Mouse (Mus musculus) lung, embryonic 15.5 days (tissue): ENCODE measurements at regions not wholly inside any gene's neighbourhood (a gene's known extent, or its start where the extent isn't known, plus 50 kb on each side); places are given as distances from the start of the nearest gene placed in this dataset.
A peak's percentile ranks its signal among the peaks of the same experiment; 100 is the strongest.

Source experiments
- ATAC-seq: fragments of 200-750 bp; cut with Nextera tagmentation; 2 replicates; pipeline ENCODE4 v1.8.0; 2017; ENCODE audit warnings: moderate number of reproducible peaks, borderline replicate concordance; ENCODE audit not compliant: low FRiP score, low TSS enrichment; ENCODE audit errors: extremely low read depth
- H3K27ac ChIP-seq: fragments of 300-500 bp; sonication (generic); 2 replicates; pipeline ENCODE4 v1.5.1; 2015; ENCODE audit warnings: moderate library complexity, mild to moderate bottlenecking, inconsistent platforms
- H3K27me3 ChIP-seq: fragments of 300-500 bp; sonication (generic); 2 replicates; pipeline ENCODE4 v1.6.1; 2015; ENCODE audit warnings: inconsistent platforms
- H3K36me3 ChIP-seq: fragments of 300-500 bp; sonication (generic); 2 replicates; pipeline ENCODE4 v1.6.1; 2015; ENCODE audit warnings: inconsistent platforms
- H3K4me1 ChIP-seq: fragments of 300-500 bp; sonication (generic); 2 replicates; pipeline ENCODE4 v1.6.1; 2015; ENCODE audit warnings: inconsistent platforms
- H3K4me2 ChIP-seq: fragments of 300-500 bp; sonication (generic); 2 replicates; pipeline ENCODE4 v1.6.1; 2015; ENCODE audit warnings: inconsistent platforms, mild to moderate bottlenecking, moderate library complexity
- H3K4me3 ChIP-seq: fragments of 300-500 bp; sonication (generic); 2 replicates; pipeline ENCODE4 v1.5.1; 2015; ENCODE audit warnings: mild to moderate bottlenecking, inconsistent platforms
- H3K9ac ChIP-seq: fragments of 300-500 bp; sonication (generic); 2 replicates; pipeline ENCODE4 v1.6.1; 2015; ENCODE audit warnings: inconsistent platforms
- H3K9me3 ChIP-seq: fragments of 300-500 bp; sonication (generic); 2 replicates; pipeline ENCODE4 v1.6.1; 2016; ENCODE audit warnings: inconsistent platforms
- WGBS: fragments of 180-500 bp; shearing (Covaris S2); methylation state at CpG from one replicate; pipeline ENCODE4 v1.1.7; 2015; 5-methylcytosine and 5-hydroxymethylcytosine counted together

- no peaks in the 10 kb centered on the region for H3K36me3 ChIP-seq
- no peaks in the 10 kb centered on the region for H3K9me3 ChIP-seq
- H3K4me1 ChIP-seq: peaks cover 8% of the 10 kb centered on the region
- no peak overlapping the region for H3K27ac ChIP-seq
- no peaks in the 10 kb centered on the region for H3K27me3 ChIP-seq
- H3K9ac ChIP-seq: no peak overlapping the region
- ATAC-seq: peak; percentile 15; the same call in 1 of the 2 replicates
- peak overlapping the region; percentile 20; the same call in 1 of the 2 replicates for H3K4me2 ChIP-seq
- WGBS: 54% methylated on average over 20 of the region's 20 CpGs
- no peak overlapping the region for H3K4me3 ChIP-seq
Observed at GRCm38 (mm10) chr12:70679701-70680425, 145.5 kb upstream of the Frmd6 start.

- WGBS: 85% methylated on average over 8 of the region's 8 CpGs
- Histone ChIP-seq H3K9me3 (no peaks in the 10 kb centered on the region), H3K9ac (no peak overlapping the region), H3K27me3 (no peaks in the 10 kb centered on the region), H3K36me3 (no peaks in the 10 kb centered on the region), H3K4me1 (peaks cover 19% of the 10 kb centered on the region), H3K4me2 (no peak overlapping the region), H3K27ac (no peak overlapping the region), H3K4me3 (no peak overlapping the region)
- ATAC-seq: no peak
Observed at GRCm38 (mm10) chr12:70681407-70681990, 143.8 kb upstream of the Frmd6 start.

DNA sequence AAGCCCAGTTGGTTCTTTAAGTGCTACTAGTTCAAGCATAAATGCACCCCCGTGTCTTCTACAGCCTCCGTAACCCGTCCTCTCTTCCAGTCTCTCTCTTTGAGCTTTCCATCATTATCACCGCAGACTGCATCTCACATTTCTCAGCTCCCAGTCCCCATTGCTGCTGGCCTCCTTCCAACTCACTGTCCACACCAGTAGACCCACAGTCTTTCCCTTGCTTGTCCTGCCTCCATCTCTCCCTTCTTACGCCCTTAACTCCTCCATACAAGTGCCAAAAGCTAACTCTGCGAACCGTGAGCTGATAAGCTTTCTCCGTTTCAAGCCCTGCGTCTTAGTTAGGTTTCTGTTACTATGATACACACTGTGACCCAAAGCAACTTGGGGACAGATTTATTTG is 141.0 kb upstream of the Frmd6 start:
- 29% methylated on average over 9 of the region's 9 CpGs for WGBS
- Histone ChIP-seq H3K27me3 (no peaks in the 10 kb centered on the region), H3K4me1 (peaks cover 34% of the 10 kb centered on the region), H3K4me2 (no peak overlapping the region), H3K27ac (no peak overlapping the region), H3K36me3 (no peaks in the 10 kb centered on the region), H3K9me3 (no peaks in the 10 kb centered on the region), H3K4me3 (no peak overlapping the region), H3K9ac (no peak overlapping the region)
- ATAC-seq: no peak

- Histone ChIP-seq H3K9ac (no peak overlapping the region), H3K9me3 (no peaks in the 10 kb centered on the region), H3K27ac (peak overlapping the region; percentile 48), H3K27me3 (no peaks in the 10 kb centered on the region), H3K4me2 (0 out of 2 replicates have a peak overlapping the region, but pooled peaks have one; percentile 14), H3K4me3 (no peak overlapping the region), H3K4me1 (peaks cover 36% of the 10 kb centered on the region), H3K36me3 (no peaks in the 10 kb centered on the region)
- 50% methylated on average over 10 of the region's 10 CpGs for WGBS
- ATAC-seq: no peak
Observed at GRCm38 (mm10) chr12:70685432-70685831, 139.9 kb upstream of the Frmd6 start.

DNA sequence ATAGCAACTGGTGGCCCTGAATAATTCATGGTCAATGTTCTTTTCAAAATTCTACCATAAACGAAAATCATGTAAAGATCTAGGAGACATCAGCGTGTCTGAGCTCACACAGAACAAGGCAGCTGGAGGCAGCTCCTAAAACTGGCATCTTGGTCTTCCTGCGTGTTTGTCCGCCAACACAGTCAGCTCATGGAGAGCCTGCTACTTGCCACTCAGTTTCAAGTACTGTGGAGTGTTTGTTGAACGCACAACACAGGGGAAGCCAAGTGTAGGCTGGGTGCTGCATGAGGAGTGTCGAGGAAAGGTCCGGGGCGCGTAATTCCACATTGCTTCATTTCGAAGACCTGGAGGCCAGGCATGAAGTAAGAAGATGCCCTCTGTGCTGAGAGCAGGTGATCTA is 139.0 kb upstream of the Frmd6 start:
- Histone ChIP-seq H3K4me3 (no peak overlapping the region), H3K9ac (no peak overlapping the region), H3K27me3 (no peaks in the 10 kb centered on the region), H3K36me3 (no peaks in the 10 kb centered on the region), H3K9me3 (no peaks in the 10 kb centered on the region), H3K27ac (peak overlapping the region; percentile 45), H3K4me1 (peaks cover 39% of the 10 kb centered on the region), H3K4me2 (no peak overlapping the region)
- WGBS: 57% methylated on average over 10 of the region's 10 CpGs
- ATAC-seq: no peak

GRCm38 (mm10) chr12:70686971-70687370 is 138.3 kb upstream of the Frmd6 start:
- Histone ChIP-seq H3K4me2 (no peak overlapping the region), H3K27me3 (no peaks in the 10 kb centered on the region), H3K9me3 (no peaks in the 10 kb centered on the region), H3K9ac (no peak overlapping the region), H3K36me3 (no peaks in the 10 kb centered on the region), H3K4me1 (peaks cover 39% of the 10 kb centered on the region), H3K27ac (peak overlapping the region; percentile 45), H3K4me3 (no peak overlapping the region)
- 42% methylated on average over 12 of the region's 12 CpGs for WGBS
- 0 out of 2 replicates have a peak, but pooled peaks have one; percentile 35 for ATAC-seq

- H3K9ac ChIP-seq: no peak overlapping the region
- H3K27ac ChIP-seq: no peak overlapping the region
- 0 out of 2 replicates have a peak, but pooled peaks cover 5% of the 10 kb centered on the region for H3K4me1 ChIP-seq
- no peak for ATAC-seq
- H3K4me3 ChIP-seq: no peak overlapping the region
- no peaks in the 10 kb centered on the region for H3K36me3 ChIP-seq
- no peak overlapping the region for H3K4me2 ChIP-seq
- WGBS: 87% methylated on average over 5 of the region's 5 CpGs
- no peaks in the 10 kb centered on the region for H3K9me3 ChIP-seq
- no peaks in the 10 kb centered on the region for H3K27me3 ChIP-seq
Observed at GRCm38 (mm10) chr12:70695162-70695561, 130.2 kb upstream of the Frmd6 start.

GRCm38 (mm10) chr12:70696256-70696655 is 129.1 kb upstream of the Frmd6 start:
- Histone ChIP-seq H3K27ac (no peak overlapping the region), H3K4me1 (no peaks in the 10 kb centered on the region), H3K9ac (no peak overlapping the region), H3K4me2 (no peak overlapping the region), H3K9me3 (no peaks in the 10 kb centered on the region), H3K27me3 (no peaks in the 10 kb centered on the region), H3K4me3 (no peak overlapping the region), H3K36me3 (no peaks in the 10 kb centered on the region)
- ATAC-seq: no peak
- 62% methylated on average over 6 of the region's 6 CpGs for WGBS

DNA sequence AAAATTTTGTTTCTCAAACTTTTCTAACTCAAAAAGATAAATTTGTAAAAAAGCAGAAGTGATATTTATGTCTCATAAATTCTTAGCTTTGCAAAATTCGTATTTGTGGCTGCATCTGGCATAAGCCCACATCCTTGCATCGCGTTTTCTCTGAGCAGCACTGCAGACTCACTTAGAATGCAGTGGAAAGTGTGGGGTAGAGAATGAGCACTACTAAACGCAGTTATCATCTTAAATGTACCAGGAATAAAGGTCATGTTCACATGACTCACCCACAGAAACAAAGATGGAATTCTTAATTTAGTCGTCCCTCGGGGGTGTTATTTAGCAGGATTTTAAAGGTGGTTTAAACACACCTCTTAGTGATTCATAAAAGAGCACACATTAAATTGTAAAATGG is 126.8 kb upstream of the Frmd6 start:
- H3K36me3 ChIP-seq: no peaks in the 10 kb centered on the region
- H3K27ac ChIP-seq: no peak overlapping the region
- no peaks in the 10 kb centered on the region for H3K9me3 ChIP-seq
- H3K4me1 ChIP-seq: no peaks in the 10 kb centered on the region
- no peaks in the 10 kb centered on the region for H3K27me3 ChIP-seq
- H3K4me3 ChIP-seq: no peak overlapping the region
- 67% methylated on average over 6 of the region's 6 CpGs for WGBS
- no peak overlapping the region for H3K9ac ChIP-seq
- no peak for ATAC-seq
- H3K4me2 ChIP-seq: no peak overlapping the region

DNA sequence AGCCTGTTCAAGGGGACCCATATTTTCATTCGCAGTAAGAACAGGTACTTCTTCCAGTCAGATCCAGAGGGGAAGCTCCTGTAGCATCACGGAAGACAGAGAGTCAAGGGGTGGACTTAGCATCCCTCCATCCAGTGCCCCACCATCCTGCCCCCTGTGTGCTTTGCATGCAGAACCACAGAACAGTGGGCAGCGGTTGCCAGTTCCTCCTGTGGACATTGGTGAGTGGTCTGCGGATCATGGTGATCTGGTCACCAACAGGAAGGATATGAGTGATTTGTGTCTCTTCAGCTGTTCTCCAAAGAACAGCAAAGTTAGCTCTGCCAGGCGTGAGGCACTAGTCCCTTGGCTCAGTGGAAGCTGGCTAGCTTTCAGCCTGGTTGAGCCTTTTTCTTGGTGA is 122.8 kb upstream of the Frmd6 start:
- H3K9ac ChIP-seq: no peak overlapping the region
- 0 out of 2 replicates have a peak, but pooled peaks cover 5% of the 10 kb centered on the region for H3K4me1 ChIP-seq
- no peak overlapping the region for H3K4me3 ChIP-seq
- WGBS: 84% methylated on average over 5 of the region's 5 CpGs
- H3K27ac ChIP-seq: no peak overlapping the region
- H3K27me3 ChIP-seq: no peaks in the 10 kb centered on the region
- no peak overlapping the region for H3K4me2 ChIP-seq
- H3K36me3 ChIP-seq: no peaks in the 10 kb centered on the region
- H3K9me3 ChIP-seq: no peaks in the 10 kb centered on the region
- no peak for ATAC-seq

DNA sequence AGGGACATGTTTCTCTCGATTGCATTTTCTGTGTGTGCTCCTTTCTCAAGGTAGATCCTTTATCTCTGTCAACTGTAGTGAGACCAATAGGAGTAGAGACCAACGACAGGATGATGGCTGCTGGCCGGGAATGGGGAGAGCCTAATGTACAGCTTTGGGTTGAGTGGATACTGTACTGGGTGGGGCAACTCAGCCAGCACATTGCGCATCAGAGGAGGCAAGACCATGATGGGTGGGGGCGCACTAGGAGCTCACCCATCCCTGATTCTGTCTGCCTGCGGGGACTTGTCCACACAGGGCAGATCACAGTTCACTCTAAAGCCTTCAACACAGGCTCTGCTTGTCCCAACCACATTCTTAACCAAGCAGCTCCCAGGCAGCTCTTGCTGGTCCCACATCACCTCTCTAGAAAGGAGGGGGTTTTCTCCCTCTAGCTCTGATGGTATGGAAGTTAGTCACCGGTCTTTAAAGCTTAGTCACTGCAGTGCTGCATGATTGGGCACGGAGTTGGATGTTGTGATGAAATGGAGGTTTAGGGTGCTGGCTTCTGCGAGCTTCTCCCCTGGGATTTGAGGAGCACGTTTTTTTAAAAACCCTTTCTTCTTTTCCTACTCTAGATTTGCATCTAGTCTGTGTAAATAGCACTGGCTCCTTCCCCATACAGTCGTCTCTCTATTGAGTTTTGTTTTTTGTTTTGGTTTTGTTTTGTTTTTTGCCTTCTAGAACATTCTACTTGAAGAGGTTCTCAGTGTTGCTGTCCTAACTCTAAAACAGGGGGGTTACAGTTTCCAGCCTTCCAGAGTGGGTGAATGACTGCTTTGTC is 118.3 kb upstream of the Frmd6 start:
- Histone ChIP-seq H3K9me3 (no peaks in the 10 kb centered on the region), H3K9ac (no peak overlapping the region), H3K27ac (no peak overlapping the region), H3K36me3 (no peaks in the 10 kb centered on the region), H3K4me1 (0 out of 2 replicates have a peak, but pooled peaks cover 15% of the 10 kb centered on the region), H3K4me2 (no peak overlapping the region), H3K4me3 (no peak overlapping the region), H3K27me3 (no peaks in the 10 kb centered on the region)
- 78% methylated on average over 11 of the region's 11 CpGs for WGBS
- no peak for ATAC-seq
